Mouse (Mus musculus) fibroblast of lung, adult 2 months (primary cell): ENCODE results near the gene Btrc.
"Not testable (repeated sequence)": the region's sequence is repeated elsewhere in the genome, so short reads cannot be mapped to it uniquely, and the experiment has no call there.

ENCODE experiments used
- DNase-seq: peaks from one replicate; pipeline ENCODE4 v3.0.0-alpha.2; 2011; ENCODE audit warnings: low read depth

Btrc gene

DNA sequence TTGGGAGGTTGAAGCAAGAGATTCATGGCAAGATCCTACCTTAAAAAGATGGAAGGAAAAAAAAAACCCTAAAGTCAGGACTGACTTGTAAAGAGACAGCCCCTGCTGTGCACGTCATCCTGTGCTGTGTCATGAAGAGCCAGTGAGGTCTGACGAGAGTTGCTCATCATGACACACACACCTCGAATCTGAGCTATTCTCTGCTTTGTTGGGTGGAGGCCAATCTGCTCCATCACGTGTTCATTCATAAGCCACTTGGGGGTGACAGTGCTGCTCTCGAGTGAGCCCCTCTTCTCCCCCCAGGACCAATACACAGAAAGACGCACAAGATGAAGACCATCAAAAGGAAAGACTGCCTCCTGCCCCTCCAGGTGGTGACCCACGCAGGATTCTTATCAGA lies 170.1 kb downstream of the Btrc start:
- DNase-seq: no peak

DNA sequence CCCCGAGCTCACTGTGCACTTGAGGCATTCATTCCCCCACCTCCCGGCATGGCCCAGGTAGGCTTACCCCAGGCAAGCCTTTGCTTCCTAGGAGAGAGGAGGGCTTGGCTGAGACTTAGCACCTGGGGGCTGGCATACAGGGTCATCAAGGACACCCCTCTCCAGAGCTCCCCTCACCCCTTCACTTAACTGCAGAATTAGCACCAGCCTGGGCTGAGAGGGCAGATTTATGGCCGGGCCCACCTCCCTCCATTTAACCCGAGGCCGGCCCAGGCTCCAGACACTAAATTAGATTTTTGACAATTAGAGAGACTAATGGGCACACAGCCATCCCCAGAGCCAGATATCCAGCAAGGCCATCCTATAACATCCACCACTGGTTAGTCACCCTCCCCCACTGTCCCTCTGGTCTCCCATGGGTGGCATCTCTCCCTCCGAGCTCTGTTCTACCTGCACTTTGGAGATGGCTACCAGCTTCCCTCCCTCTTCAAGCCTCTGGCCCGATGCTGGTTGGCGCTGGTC lies 171.7 kb downstream of the Btrc start:
- DNase-seq: no peak

DNA sequence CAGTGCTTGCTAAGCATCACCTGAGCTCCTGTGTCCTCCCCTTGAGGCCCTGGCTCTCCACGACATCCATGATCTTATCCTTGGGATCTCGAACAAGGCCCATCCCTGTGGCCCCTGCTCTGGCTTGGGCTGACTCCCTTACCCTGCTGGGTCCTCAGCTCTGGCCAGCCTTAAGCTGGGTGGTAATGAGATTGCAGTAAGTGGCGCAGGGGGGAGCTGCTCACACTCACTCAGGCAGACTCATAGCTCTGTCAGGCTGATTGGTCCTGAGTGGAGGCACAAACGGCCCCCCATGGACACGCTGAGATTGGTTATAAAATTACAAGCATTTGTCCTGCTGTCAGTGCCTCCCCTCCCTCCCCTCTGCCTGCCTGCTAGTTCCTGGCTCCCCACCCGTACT lies 172.4 kb downstream of the Btrc start:
- DNase-seq: no peak

DNA sequence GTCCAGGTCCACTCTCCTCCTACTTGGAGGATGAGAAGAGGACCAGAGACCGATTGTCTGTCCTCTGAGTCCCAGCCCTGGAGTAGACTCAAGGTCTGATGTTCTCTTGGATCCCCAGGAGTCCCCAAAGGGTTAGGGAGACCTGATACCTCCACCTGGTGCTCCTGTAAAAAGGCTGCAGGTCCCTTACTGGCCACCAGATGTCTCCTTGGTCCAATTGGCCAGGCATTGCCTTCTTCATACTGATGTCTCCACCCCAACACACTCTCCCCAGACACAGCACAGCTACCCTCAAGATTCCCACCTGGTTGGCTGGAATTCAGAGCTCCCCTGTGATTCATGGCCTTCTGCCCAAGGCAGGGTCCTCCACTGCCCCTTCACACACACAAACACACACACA lies 174.0 kb downstream of the Btrc start:
- DNase-seq: no peak

DNA sequence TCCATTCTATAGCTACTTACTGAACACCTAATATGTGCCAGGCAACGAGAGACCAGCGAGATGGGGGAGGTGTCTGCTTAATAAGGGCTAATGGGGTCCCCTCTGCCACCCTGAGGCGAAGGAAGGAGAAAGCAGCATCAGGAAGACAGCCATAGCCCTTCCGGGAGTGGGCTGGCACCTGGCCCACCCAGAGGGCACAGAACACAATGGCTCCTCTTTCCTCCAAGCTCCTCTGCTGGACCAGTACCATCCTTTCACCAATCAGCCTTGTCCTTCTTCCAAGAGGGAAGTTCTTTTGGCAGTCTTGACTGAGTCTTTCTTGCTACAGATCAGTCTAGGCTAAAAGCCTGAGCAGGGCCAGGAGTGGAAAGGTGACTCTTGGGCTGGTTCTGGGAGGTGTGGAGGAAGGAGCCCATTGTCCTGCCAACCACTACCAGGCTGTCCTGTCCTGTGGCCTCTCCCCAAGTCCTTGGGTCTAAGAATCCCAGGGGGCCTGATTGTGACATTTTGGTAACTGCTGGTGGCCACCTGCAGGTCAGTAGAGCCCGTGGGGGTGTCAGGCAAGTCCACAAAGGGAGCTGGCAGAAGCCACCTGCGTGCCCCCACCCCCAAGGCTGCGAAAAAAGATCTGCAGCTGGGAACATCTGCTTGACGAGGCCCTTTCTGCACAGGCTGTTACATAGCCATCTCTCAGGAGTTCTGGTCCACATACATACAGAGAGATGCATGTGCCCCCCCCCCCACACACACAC lies 177.3 kb downstream of the Btrc start:
- DNase-seq: no peak

DNA sequence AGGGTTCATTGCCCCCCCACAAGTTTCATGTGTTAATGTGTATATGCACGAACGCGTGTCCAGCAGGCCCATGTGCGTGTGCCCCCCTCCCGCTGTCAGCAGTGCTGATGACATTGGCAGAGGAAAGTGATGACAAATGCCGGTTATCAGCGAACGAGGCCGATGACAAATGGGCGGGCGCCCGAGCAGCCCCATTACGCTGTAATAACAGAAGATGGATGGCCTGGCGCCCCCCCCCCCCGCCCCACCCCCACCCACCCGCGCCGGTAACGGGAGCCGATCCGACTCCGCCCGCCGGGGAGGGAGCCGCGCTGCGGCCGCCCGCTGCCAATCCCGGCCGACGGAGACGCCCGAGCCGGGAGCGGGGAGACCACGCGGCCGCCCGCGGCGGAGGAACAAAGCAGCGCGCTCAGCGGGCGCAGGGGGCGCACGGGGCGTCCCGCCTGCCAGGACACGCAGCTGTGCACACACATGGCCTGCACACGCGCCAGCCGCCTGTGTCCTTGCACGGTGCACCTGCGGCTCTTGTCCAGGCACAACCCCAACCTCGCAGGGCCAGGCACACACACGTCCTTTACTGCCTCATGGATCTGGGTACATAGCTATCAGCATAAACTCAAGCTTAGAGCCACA lies 178.0 kb downstream of the Btrc start:
- no peak for DNase-seq

DNA sequence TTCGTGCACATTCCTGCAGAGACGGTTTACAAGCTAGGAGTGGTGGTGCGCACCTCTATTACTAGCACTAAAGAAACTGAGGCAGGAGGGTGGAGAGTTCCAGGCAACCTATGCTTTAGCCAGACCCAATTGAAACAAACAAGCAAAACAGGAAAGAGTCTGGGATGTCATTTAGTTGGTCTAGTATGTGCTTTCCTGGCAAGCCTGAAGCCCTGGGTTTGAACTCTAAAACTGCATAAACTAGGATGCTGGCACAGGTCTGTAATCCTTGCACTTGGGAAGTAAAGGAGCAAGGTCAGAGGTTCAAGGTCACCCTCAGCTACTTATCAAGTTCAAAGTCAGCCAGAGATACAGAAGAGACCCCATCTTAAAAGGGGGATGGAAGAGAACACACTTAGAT lies 178.5 kb downstream of the Btrc start:
- no peak for DNase-seq

DNA sequence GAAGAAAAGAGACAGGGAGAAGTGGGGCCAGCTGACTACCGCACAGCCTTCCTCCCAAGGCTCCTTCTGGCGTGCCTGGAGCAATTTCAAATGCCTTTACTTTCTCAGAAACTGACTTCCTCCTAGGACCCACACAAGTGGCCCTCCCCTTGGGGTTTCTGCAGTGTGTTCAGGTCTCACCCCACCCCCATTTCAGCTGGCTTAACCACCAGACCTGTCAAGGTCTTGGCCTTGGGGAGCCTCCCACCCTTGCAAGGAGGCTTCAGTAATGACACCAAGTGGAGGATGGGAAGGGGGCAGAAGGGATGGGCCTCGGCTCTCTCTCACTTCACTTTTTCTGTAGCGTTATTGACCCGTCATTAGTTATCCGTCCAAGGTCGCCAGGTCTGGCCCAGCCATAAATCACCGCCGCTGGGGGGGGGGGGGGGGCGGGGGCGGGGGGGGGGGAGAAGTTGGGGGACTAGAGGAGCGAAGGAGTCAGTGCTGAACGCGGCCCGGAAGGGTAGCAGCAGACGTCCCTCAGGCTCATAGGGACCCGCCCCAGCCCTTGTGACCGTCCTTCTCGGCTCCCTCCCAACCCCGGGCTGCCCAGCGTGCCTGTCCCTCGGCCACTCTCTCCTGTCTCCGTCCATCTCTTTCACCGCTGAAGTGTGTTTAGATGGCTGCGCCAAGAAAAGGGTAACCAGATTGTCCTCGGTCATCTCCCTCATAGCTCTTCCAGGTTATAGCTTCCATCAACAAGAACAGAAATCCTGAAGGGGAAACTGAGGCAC lies 180.8 kb downstream of the Btrc start:
- DNase-seq: no peak

DNA sequence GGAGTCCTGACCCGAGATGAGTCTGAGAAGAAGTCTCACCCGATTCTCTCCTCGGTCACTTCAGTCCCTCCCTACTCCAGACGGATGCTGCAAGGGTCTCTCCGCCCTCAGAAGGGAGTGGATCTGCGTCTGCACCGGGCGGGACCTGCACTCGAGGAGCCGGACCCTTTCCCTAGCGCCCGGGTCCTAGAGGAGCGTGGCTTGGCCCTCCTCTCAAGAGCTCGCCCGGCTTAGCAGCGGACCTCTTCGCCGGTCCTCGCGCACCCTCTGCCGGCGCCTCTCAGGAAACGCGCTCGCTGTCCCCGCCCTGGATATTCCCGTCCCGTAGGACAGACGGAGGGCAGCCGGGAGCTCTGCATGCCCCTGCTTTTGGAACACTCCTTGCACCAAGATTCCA lies 181.4 kb downstream of the Btrc start:
- DNase-seq: no peak

DNA sequence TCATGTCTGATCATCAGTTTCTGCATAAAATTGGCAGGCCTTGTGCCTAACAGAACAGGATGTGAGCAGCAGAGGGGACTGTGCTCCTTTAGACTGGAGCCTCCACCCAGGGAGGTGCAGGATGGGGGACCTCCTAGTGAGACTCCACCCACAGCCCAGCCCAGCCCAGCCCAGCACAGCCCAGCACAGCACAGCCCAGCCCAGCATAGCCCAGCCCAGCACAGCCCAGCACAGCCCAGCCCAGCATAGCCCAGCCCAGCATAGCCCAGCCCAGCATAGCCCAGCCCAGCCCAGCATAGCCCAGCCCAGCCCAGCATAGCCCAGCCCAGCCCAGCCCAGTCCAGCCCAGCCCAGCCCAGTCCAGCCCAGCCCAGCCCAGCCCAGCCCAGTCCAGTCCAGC lies 184.7 kb downstream of the Btrc start:
- DNase-seq: not testable (repeated sequence)

DNA sequence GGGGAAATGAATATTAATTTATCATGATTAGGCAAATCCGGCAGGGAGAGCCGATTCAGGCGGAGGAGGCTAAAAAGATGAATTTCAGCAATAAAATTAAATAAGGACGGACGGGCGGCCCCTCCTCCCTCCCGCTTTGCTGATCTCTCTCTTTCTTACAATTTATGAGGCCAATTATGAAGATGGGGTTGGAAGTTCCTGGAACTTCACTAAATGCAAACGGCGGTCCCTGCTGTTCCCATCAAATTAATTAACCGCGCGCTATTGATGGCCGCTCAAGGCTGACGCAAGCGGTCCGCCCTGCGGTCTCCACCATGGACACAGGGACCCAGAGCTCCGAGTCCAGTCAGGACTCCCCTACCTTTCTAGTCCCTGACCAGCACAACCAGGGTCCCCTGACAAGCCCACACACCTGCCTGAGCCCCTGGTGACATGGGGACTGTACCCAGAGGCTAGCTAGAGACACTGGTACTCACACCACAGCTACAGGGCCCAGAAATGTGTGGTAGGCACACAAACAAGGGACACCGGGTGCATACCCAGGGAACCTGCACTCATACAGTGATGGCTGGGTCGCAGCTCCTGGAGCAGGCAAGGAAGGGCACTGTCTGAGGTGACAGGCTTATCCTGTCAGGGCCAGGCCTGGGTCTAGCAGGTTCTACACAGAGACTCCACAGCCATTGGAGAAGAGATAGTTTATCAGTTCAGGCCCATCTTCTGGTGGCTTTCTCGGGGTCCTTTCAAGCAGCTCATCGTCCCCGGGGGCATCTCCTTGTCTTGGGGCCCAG lies 185.8 kb downstream of the Btrc start:
- no peak for DNase-seq

DNA sequence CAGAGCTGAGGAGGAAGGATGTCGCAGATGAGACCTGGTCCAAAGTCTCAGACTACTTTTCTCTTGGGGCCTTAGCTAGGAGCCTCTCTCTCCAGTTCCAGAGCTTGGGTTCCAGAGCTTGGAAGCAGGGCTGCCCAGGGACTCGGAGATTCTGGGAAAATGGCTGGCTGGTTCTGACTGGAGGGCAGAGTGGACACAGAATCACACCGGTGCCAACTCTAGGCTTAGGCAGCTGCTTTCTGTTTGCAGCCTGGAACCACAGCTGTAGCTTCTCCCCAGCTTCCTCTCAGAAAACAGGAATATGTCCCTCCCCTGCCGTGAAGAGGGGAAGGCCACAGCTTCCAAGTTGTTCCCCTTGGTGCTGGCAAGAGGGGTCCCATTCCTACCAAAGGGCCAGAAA lies 186.4 kb downstream of the Btrc start:
- no peak for DNase-seq

DNA sequence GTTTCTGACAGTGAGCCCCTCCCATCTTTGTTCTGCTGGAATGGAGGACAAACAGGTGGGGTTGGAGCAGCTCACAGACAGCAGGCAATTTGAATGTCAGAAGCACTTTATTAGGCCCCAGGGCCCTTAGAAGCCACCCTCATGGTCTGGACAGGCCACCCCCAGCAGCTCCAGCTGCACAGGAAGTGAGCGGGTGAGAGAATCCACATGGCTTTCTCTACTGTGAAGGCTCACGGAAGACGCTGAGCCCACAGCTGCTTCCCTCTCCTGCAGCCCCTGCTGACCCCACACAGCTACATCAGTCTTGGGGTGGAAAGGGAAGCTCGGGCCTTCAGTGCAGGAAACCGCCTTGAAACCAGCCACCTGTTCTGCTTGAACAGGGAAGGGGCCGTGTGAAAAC lies 188.7 kb downstream of the Btrc start:
- no peak for DNase-seq

DNA sequence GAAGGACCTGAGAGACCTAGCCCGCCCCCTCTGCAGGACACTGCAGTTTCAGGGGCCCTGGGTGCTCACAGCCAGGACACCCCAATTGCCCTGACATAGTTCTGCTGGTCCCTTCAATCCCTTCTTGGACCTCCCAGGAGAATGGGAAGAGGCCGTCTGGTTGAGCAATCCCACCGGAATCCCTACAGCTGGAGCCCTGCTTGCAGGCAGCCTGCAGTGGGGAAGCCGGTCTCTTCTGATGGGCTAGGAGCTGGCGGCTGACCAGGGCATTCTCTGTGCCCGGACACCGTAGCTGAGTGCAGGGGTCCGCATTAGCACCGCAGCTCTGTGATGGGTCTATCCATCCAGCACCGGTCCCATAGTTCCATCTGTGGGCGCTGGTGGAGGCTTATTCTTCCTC lies 190.6 kb downstream of the Btrc start:
- no peak for DNase-seq

DNA sequence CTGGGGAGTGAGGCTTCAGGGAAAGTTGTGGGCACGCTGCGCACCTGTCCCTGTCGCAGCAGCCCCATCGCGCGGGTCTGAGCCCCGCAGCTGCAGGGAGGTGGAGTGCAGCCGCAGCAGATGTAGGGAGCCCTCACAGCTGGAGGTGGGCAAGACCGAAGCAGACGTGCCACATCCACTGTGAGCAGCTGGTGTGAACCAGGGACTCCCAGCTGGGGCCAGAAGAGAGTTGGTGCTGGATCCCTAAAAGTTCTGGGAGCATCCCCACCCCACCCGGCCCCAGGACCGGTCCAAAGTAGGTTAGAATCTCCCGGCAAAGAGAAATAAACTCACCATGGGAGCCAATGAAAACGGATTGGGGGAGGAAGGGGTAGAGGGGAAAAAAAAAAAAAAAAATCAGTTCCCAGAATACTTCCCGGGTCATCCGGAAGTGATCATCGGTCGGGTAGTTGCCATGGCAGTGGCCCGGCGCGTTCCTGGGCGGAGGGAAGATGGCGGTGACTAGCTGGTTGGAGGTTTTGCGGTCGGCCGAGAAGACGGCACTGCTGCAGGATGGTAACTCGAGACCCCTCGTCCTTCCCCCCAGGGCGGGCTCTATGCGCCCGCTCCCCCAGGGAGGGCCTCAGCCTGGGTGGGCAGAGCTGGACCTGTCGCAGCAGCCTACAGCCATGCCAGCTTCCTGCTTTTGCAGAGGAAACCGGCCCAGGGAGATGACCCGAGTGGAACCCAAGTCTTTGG lies 196.8 kb downstream of the Btrc start, which contains the start of the genes Poll and Gm17018:
Gene Poll, minus strand, starts transcription at position 379 of the 738 bp plus-strand sequence.
Gene Gm17018, plus strand, starts transcription at position 463 of the 738 bp plus-strand sequence.
- peak; percentile 61 for DNase-seq

DNA sequence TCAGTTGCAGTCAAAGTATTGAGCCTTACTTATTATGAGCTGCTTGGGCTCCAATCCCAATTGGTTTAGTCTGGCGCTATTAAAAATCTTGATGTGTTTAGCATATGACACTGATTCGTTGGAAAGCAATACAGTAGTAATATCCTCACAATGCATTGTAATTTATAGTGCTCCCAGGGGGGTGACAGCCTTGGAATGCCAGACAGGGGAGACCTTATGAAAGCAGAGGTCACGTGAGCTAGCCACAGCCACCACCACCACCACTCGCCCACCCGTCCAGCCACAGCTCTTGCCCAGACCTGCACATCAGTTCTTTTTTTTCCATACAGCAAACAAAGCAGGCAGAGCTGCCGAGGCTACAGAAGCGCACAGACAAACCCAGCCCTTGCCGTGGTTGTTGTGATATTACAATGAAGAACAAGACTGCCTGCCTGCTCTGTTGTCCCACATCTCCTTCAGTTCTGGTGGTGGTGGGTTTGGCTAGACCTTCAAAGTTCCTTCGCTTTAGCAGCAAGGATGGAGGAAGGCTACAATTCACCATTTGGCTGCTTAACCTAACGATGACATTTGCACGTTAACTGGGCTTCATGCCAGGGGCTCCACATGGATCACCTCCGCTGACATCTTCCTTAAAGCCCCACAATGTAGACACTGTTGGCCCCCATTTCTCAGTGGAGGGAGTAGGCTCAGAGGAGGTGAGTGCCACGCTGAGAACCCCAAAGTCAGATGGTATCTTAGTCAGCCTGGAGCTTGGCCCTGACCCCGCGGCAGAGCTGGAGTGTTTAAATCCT lies 202.6 kb downstream of the Btrc start:
- DNase-seq: no peak

DNA sequence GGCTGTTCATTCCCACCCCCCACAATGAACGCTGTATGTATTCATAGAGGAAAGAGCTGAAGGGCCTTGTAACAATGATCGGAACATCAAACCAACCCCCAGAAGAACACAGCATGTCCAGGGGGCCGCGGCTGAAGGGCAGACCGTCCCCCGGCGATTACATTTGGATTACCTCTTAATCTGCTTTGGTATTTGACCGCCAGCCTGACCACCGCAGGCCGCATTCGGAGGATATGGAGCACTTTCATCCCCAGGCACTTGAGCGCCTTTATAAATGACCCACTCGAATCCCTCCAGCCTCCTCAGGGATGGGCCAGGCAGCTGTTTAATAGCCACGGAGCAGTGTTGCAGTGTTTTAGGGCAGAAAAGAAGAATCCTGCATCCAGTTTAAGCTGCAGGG lies 203.8 kb downstream of the Btrc start:
- DNase-seq: no peak

DNA sequence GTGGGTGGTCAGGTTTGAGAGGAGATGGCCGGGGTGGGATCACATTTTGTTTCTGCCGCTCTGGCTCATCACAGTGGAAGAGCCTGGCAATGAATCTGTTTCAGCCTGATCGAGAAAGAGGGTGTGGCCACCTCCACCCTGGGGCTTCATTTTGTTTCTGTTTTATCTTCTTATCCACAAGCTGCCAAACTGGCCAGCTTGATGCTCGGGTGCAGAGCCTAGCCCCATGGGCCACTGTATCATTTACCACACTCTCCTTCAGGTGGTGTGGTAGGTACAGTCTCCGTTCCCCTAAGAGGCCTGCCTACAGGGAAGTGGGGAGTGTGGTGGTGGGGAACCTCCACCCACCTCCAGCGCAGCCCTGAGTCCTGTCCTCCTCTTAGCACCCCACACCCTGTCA lies 209.5 kb downstream of the Btrc start:
- DNase-seq: no peak

DNA sequence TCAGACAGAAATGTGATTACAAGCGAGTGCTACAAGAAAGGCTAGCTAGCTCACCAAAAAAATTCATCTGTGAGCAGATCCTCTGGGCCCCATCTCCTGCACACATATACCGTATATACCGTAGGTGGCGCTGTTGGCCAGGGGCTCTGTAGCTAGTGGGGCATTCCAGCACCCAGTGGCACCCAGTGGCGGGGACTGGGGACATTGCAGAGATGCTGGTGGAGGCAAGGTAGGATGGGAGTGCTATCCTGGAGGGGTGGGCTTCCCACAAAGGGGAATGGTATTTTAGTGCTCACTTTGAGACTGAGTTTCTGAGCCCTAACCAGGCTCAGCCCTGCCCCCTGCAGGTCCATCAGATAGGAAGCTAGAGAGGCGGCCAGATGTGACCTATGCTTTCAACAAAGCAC lies 210.3 kb downstream of the Btrc start:
- no peak for DNase-seq

DNA sequence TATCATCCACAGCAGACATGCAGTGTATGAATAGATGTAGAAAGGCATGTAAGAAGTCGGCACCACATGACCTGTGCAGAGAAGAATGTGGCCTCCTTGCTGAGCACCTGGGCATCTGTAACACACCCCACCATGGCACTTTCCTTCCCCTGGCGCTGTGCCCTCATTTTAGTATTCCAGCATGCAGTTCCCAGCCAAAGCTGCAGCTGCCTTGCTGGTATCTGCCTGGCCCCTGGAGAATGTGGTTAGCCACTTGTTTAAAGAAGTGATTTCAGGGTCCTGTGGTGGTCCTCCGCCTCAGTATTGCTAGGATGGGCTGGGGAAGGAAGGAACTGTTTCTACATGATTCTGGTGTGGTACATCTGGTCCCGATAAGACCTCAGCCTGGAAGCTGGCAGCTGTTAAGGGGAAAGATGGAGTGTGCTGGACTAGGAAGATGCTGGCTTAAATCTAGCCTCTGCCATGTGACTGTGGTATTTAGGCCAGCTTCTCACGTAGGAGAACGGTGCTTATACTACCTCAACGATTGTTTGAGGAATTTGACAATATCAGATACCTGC lies 210.9 kb downstream of the Btrc start:
- DNase-seq: no peak
